Mouse (Mus musculus): ENCODE results near the gene Cd37. TPM values are rescaled to one million over a fixed set of nuclear protein-coding genes. Genes with fewer than 3 reads are reported as not detected.

Cd37 gene
- polyA plus RNA-seq, 1 experiment from 2014 or later, result 2.4 TPM

- Histone ChIP-seq H3K9me3 (replicated peaks) (no peaks in the 10 kb centered on the region), H3K9ac (no peak overlapping the region), H3K4me2 (no peak overlapping the region), H3K4me1 (replicated peaks) (peaks cover 11% of the 10 kb centered on the region), H3K36me3 (no peaks in the 10 kb centered on the region), H3K27ac (no peak overlapping the region), H3K4me3 (no peak overlapping the region), H3K27me3 (peaks cover 32% of the 10 kb centered on the region)
- WGBS, result 10% methylated on average over 5 of the region's 5 CpGs
- ATAC-seq (replicated peaks; ENCODE audit: insufficient number of reproducible peaks, insufficient read depth, low FRiP score, low read depth), result 0 out of 2 replicates have a peak, but pooled peaks have one; percentile 48
Measured at GRCm38 (mm10) chr7:45198435-45198834, 40.5 kb downstream of the Cd37 start.

- no peak overlapping the region for H3K9ac ChIP-seq
- WGBS, result 65% methylated on average over 5 of the region's 5 CpGs
- no peak for ATAC-seq (replicated peaks; ENCODE audit: insufficient number of reproducible peaks, insufficient read depth, low FRiP score, low read depth)
- no peak overlapping the region for H3K4me3 ChIP-seq
- no peaks in the 10 kb centered on the region for H3K36me3 ChIP-seq
- no peak overlapping the region for H3K4me2 ChIP-seq
- no peaks in the 10 kb centered on the region for H3K9me3 ChIP-seq (replicated peaks)
- peaks cover 14% of the 10 kb centered on the region for H3K4me1 ChIP-seq (replicated peaks)
- peaks cover 36% of the 10 kb centered on the region for H3K27me3 ChIP-seq
- H3K27ac ChIP-seq, result no peak overlapping the region
Measured at GRCm38 (mm10) chr7:45196994-45197393, 41.9 kb downstream of the Cd37 start.

- no peak overlapping the region for H3K27ac ChIP-seq
- H3K4me3 ChIP-seq, result no peak overlapping the region
- peaks cover 20% of the 10 kb centered on the region for H3K4me1 ChIP-seq (replicated peaks)
- peaks cover 42% of the 10 kb centered on the region for H3K27me3 ChIP-seq
- no peak for ATAC-seq (replicated peaks; ENCODE audit: insufficient number of reproducible peaks, insufficient read depth, low FRiP score, low read depth)
- 80% methylated on average over 4 of the region's 4 CpGs for WGBS
- no peak overlapping the region for H3K9ac ChIP-seq
- no peak overlapping the region for H3K4me2 ChIP-seq
- no peaks in the 10 kb centered on the region for H3K36me3 ChIP-seq
- H3K9me3 ChIP-seq (replicated peaks), result no peaks in the 10 kb centered on the region
Measured at GRCm38 (mm10) chr7:45196176-45196535, 42.8 kb downstream of the Cd37 start.

GRCm38 (mm10) chr7:45195341-45196175, 43.4 kb downstream of the Cd37 start:
- H3K27ac ChIP-seq, result no peak overlapping the region
- H3K9me3 ChIP-seq (replicated peaks), result no peaks in the 10 kb centered on the region
- no peak overlapping the region for H3K4me3 ChIP-seq
- H3K9ac ChIP-seq, result no peak overlapping the region
- H3K27me3 ChIP-seq, result peaks cover 47% of the 10 kb centered on the region
- ATAC-seq (replicated peaks; ENCODE audit: insufficient number of reproducible peaks, insufficient read depth, low FRiP score, low read depth), result no peak
- H3K36me3 ChIP-seq, result no peaks in the 10 kb centered on the region
- H3K4me1 ChIP-seq (replicated peaks), result peaks cover 20% of the 10 kb centered on the region
- H3K4me2 ChIP-seq, result no peak overlapping the region
- WGBS, result 50% methylated on average over 13 of the region's 13 CpGs

- Histone ChIP-seq H3K27me3 (peaks cover 61% of the 10 kb centered on the region), H3K4me1 (replicated peaks) (peaks cover 20% of the 10 kb centered on the region), H3K9ac (no peak overlapping the region), H3K9me3 (replicated peaks) (no peaks in the 10 kb centered on the region), H3K27ac (no peak overlapping the region), H3K4me3 (no peak overlapping the region), H3K4me2 (no peak overlapping the region), H3K36me3 (no peaks in the 10 kb centered on the region)
- no peak for ATAC-seq (replicated peaks; ENCODE audit: insufficient number of reproducible peaks, insufficient read depth, low FRiP score, low read depth)
- 68% methylated on average over 17 of the region's 17 CpGs for WGBS
Measured at GRCm38 (mm10) chr7:45193871-45194785, 44.8 kb downstream of the Cd37 start.

- H3K9ac ChIP-seq, result no peak overlapping the region
- no peak for ATAC-seq (replicated peaks; ENCODE audit: insufficient number of reproducible peaks, insufficient read depth, low FRiP score, low read depth)
- no peaks in the 10 kb centered on the region for H3K9me3 ChIP-seq (replicated peaks)
- no peak overlapping the region for H3K4me2 ChIP-seq
- H3K4me1 ChIP-seq (replicated peaks), result peaks cover 20% of the 10 kb centered on the region
- H3K27me3 ChIP-seq, result peaks cover 66% of the 10 kb centered on the region
- 62% methylated on average over 5 of the region's 5 CpGs for WGBS
- H3K27ac ChIP-seq, result no peak overlapping the region
- no peak overlapping the region for H3K4me3 ChIP-seq
- no peaks in the 10 kb centered on the region for H3K36me3 ChIP-seq
Measured at GRCm38 (mm10) chr7:45193406-45193805, 45.5 kb downstream of the Cd37 start.

- Histone ChIP-seq H3K27me3 (peaks cover 72% of the 10 kb centered on the region), H3K9ac (no peak overlapping the region)
Measured at GRCm38 (mm10) chr7:45192585-45193310, 46.2 kb downstream of the Cd37 start.

GRCm38 (mm10) chr7:45191803-45192363, 47.0 kb downstream of the Cd37 start:
- H3K27me3 ChIP-seq, result peaks cover 72% of the 10 kb centered on the region
- WGBS, result 15% methylated on average over 8 of the region's 8 CpGs
- no peak for ATAC-seq (replicated peaks; ENCODE audit: insufficient number of reproducible peaks, insufficient read depth, low FRiP score, low read depth)

More at GRCm38 (mm10) chr7:45192585-45193310, 46.2 kb downstream of the Cd37 start:
- no peak overlapping the region for H3K4me3 ChIP-seq
- no peak overlapping the region for H3K27ac ChIP-seq
- no peaks in the 10 kb centered on the region for H3K9me3 ChIP-seq (replicated peaks)
- H3K36me3 ChIP-seq, result no peaks in the 10 kb centered on the region
- H3K4me2 ChIP-seq, result no peak overlapping the region
- 84% methylated on average over 7 of the region's 7 CpGs for WGBS
- no peak for ATAC-seq (replicated peaks; ENCODE audit: insufficient number of reproducible peaks, insufficient read depth, low FRiP score, low read depth)
- peaks cover 18% of the 10 kb centered on the region for H3K4me1 ChIP-seq (replicated peaks)

GRCm38 (mm10) chr7:45191161-45191560, 47.8 kb downstream of the Cd37 start:
- Histone ChIP-seq H3K27ac (no peak overlapping the region), H3K36me3 (no peaks in the 10 kb centered on the region), H3K9ac (no peak overlapping the region), H3K9me3 (replicated peaks) (no peaks in the 10 kb centered on the region), H3K4me3 (no peak overlapping the region), H3K4me1 (replicated peaks) (peaks cover 18% of the 10 kb centered on the region), H3K27me3 (peaks cover 72% of the 10 kb centered on the region), H3K4me2 (no peak overlapping the region)
- no peak for ATAC-seq (replicated peaks; ENCODE audit: insufficient number of reproducible peaks, insufficient read depth, low FRiP score, low read depth)
- WGBS, result 50% methylated on average over 2 of the region's 2 CpGs

More at GRCm38 (mm10) chr7:45191803-45192363, 47.0 kb downstream of the Cd37 start:
- H3K4me3 ChIP-seq, result no peak overlapping the region
- no peak overlapping the region for H3K9ac ChIP-seq
- no peaks in the 10 kb centered on the region for H3K9me3 ChIP-seq (replicated peaks)
- H3K36me3 ChIP-seq, result no peaks in the 10 kb centered on the region
- no peak overlapping the region for H3K27ac ChIP-seq
- peaks cover 18% of the 10 kb centered on the region for H3K4me1 ChIP-seq (replicated peaks)
- no peak overlapping the region for H3K4me2 ChIP-seq

- no peak overlapping the region for H3K4me3 ChIP-seq
- H3K4me2 ChIP-seq, result no peak overlapping the region
- no peak for ATAC-seq (replicated peaks; ENCODE audit: insufficient number of reproducible peaks, insufficient read depth, low FRiP score, low read depth)
- no peaks in the 10 kb centered on the region for H3K36me3 ChIP-seq
- H3K27ac ChIP-seq, result no peak overlapping the region
- H3K27me3 ChIP-seq, result peaks cover 77% of the 10 kb centered on the region
- WGBS, result 88% methylated on average over 6 of the region's 6 CpGs
- H3K9me3 ChIP-seq (replicated peaks), result no peaks in the 10 kb centered on the region
- peaks cover 12% of the 10 kb centered on the region for H3K4me1 ChIP-seq (replicated peaks)
- no peak overlapping the region for H3K9ac ChIP-seq
Measured at GRCm38 (mm10) chr7:45190186-45190585, 48.7 kb downstream of the Cd37 start.

GRCm38 (mm10) chr7:45189600-45189999, 49.3 kb downstream of the Cd37 start:
- WGBS, result 55% methylated on average over 16 of the region's 16 CpGs
- Histone ChIP-seq H3K4me3 (no peak overlapping the region), H3K9ac (no peak overlapping the region), H3K4me1 (replicated peaks) (peaks cover 9% of the 10 kb centered on the region), H3K36me3 (no peaks in the 10 kb centered on the region), H3K27me3 (peaks cover 83% of the 10 kb centered on the region), H3K27ac (no peak overlapping the region), H3K4me2 (no peak overlapping the region), H3K9me3 (replicated peaks) (no peaks in the 10 kb centered on the region)
- no peak for ATAC-seq (replicated peaks; ENCODE audit: insufficient number of reproducible peaks, insufficient read depth, low FRiP score, low read depth)

All from heart, embryonic 15.5 days (tissue).